Mouse (Mus musculus) granulocyte monocyte progenitor cell, adult 5-6 weeks (primary cell): Measurements from ENCODE around the gene Ttc1. TPM values are rescaled to one million over a fixed set of nuclear protein-coding genes. Genes with fewer than 3 reads are reported as not detected.
A peak's percentile ranks its signal among the peaks of the same experiment; 100 is the strongest.

Source experiments
- ATAC-seq: replicated peaks from 2 replicates; pipeline ENCODE4 v1.8.0; 2016; ENCODE audit warnings: mild to moderate bottlenecking, moderate TSS enrichment, inconsistent platforms; ENCODE audit not compliant: poor library complexity, severe bottlenecking
- total RNA-seq, 2 experiments: library from RNA; stranded (forward) in 1 of 2; stranded (reverse) in 1 of 2; fragments of 200-712, 200-1000 nt in 1 of 2; fragments of >200 nt in 1 of 2; fragmentation: Nextera tagmentation in 1 of 2; gene quantifications; 2 replicates each; pipeline ENCODE4 v1.2.3; 2014 to 2017

Ttc1 gene
- total RNA-seq (2014; fragmentation: Nextera tagmentation): 50.8 and 53.2 TPM in 2 replicates
- total RNA-seq (2017): 61.2 and 71.2 TPM in 2 replicates

DNA sequence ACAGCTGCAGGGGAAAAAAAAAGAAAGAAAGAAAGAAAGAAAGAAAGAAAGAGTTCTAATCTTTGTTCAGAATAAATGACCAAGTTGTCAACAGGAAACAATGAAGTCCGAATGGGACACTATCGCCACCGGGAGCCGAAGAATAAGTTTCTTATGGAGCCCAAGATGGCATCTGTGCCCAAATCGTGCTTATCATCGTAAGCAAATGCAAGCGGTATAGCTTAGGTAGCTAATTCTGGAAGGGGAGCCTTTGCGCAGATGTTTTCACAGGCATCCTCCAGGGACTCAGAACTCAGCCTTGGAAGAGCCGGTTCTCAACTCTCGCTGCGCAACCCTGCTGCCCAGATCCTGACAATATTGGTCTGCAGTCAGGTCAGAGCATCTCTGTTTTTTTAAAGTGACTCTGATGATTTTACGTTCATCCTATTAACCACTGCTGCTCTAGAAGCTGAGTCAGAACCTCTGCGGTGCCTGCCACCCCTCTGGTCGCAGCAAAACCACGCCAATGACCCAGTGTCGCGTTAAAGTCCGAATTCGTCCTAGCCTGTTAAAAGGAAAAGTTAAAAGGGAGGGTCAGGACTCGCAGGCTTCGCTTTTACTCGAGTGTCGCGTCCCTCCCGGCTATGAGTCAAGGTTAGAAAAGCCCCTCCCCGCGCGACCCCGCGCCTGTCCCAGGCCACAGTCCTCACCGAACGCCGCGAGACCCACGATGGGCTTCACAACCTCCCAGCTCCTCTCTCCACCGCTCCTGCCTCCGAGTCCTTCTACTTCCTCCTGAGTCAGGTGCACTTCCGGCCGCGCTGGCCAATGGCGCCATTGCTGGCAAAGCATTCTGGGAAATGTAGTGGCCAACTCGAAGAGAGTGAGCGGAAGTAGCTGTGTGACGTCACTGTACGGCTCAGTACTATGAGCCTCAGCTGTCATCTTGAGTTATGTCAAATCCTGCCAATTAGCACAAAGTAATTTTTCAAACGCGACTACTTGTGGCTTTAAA is at the start of gene Ttc1:
Gene Ttc1, minus strand, starts transcription at position 776 of the 994 bp plus-strand sequence.
- ATAC-seq: peak; percentile 99

DNA sequence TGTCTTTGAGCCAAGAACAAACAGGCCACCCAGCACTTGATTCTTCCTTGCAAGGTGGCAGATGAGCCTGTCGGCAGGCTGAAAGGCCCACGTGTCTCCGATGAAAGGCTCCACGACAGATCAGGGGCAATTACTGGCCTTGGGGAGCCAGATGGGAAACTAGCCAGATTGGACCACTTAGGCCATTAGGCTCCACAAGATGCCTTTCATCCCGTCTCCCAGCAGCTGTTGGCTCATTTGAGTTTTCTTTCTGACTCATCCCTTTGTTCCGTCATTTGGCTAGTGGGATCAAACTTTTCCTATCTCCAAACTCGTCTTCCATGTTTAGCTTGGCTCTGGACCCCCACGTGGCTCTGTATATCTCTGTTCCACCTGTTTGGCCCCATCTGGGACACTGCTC is 48.2 kb upstream of the Ttc1 start:
- no peak for ATAC-seq

GRCm38 (mm10) chr11:43790446-43790845 is 42.6 kb upstream of the Ttc1 start:
- no peak for ATAC-seq

DNA sequence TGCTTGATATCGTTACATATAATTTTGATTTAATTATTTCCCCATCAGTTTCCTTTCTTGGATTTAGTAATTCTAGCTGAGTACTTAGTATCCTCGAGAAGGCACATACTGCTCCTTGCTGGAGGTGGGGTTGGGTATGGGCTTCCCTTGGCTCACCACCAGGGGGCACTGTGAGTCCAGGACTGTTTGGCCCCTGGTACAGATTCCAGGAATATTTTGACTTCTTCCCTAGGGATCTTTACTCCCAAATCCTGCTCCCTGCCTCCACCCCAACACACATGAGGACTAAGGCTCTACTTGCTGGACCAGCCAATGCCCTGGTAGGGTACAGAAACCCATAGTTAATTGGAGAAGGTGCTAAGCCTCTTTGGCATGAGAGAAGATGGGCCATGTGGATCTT is 36.0 kb upstream of the Ttc1 start:
- ATAC-seq: peak; percentile 74

DNA sequence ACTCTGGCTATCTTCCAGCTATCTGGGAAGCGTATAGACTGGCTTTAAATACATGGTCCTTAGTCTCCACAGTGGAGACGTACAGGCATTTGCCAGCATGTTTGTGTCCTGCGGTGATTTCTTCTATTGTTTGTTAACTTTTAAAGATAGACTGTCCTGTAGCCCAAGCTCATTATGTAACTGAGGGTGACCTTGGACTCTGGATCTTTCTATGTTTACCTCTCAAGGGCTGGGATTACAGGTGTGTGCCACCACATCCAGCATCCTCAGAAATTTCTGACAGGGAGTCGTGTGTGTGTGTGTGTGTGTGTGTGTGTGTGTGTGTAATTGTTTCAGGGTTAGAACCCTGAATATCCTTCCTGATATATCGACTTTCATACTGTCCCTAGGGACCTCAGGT is 35.3 kb upstream of the Ttc1 start:
- ATAC-seq: no peak

DNA sequence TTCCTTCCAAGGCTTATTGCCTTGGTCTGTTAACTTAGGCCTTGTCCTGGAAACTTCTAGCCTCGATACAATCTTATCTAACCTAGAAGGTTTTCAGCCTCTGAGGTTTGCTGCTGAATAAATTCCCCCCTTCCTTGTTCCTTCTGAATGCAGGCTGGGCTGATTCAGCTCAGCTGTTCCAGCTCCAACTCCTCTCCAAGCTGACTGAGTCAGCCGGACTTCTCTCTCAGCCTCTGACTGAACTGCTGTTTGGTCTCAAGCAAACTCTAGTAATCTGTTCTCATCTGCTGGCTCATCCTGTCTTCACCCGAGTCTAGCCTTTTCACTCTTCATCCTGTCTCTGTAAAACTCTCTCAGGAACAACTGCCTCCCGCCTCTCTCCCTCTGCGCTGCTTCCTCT is 31.7 kb upstream of the Ttc1 start:
- no peak for ATAC-seq

GRCm38 (mm10) chr11:43776324-43776694 is 28.5 kb upstream of the Ttc1 start:
- no peak for ATAC-seq

- peak; percentile 73 for ATAC-seq
These were observed 27.9 kb upstream of the Ttc1 start for GRCm38 (mm10) chr11:43775469-43776323.

GRCm38 (mm10) chr11:43773725-43774124 is 25.9 kb upstream of the Ttc1 start:
- ATAC-seq: no peak

DNA sequence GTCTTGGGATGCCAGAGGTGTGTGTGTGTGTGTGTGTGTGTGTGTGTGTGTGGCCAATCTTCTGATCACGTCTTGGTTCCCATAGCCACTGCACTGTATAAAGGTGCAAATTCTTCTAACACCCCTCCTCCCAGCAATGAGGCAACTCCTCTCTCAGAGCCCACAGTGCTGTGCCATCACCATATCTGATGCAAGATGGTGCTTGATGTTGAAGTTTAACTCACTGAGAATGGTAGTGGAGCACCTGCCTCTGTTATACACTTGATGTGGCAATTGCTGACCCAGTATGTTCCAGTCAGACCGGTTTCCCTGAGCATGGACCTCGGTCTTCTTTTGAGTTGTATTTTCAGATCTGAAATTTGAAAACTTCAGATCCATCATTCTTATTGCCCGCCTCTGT is 22.3 kb upstream of the Ttc1 start:
- no peak for ATAC-seq

DNA sequence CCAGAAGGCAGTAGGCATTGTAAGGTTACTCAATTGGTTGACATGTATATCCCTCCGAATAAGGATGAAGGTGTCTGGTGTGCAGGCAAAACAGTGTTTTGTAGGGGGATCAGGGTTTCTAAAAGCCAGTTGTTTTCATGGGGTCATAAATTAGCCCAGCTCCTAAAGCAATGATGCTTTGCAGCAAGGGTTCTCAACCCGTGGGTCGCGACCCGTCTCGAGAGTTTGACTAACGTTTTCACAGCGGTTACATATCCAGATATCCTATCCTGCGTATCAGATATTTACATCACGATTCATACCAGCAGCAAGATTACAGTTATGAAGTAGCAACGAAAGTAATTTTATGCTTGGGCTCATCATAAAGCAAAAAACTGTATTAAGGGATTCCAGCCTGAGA is 19.9 kb upstream of the Ttc1 start:
- ATAC-seq: no peak

DNA sequence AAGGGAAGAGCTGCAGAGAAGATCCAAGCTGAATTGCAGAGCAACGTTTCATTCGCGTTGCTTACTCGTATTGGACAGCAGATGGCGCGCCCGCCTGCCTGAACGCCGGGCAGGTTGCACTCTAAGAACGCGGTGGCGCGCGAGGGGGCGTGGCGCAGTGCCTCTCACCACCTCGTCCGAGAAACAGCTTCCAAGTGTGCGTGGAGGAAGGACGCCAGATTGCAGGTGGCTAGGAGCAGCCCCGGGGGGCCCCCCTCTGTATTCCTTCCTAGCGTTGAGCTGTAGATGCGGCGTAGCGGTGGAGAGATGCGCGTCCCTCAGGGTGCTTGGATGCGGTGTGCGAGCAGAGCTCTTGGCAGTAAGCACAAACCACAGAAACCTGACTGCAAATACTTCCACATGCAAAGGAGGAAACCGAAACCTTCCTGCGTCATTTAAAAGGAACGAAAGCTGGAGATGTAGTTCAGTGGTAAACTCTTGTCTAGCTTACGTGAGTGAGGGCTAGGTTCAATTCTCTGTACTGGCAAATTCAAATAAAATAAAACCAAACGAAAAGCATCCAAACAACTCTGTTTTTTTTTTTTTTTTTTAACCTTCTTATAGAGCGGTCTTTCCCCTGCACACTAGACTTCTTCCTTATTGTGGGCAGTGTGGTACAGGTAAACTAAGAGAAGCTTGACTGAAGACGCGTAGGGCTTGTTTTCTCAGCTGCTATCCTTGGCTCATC is 19.3 kb upstream of the Ttc1 start:
- ATAC-seq: peak; percentile 94

- no peak for ATAC-seq
These were observed 10.6 kb upstream of the Ttc1 start for GRCm38 (mm10) chr11:43758436-43758835.

- peak; percentile 55 for ATAC-seq
These were observed 7.6 kb upstream of the Ttc1 start for GRCm38 (mm10) chr11:43755411-43755810.

GRCm38 (mm10) chr11:43754568-43754967 is 6.8 kb upstream of the Ttc1 start:
- ATAC-seq: no peak

DNA sequence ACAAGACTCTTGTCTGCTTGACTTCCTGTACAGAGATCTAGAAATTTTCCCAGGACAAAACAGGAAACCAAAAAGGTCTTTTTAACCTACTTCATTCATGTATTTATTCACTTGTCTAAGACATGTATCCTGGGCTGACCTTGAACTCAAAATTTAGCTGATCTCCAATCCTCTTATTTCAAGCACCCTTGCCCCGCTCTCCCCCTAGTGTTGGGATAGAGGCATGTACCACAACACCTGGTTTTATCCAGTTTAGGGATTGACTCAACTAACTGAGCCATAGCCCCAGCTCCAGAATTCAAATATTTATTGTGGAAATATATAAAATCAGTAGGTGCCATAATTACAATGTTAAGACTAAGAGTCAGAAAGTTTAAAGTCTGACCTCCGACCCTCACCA is 3.7 kb upstream of the Ttc1 start:
- no peak for ATAC-seq

DNA sequence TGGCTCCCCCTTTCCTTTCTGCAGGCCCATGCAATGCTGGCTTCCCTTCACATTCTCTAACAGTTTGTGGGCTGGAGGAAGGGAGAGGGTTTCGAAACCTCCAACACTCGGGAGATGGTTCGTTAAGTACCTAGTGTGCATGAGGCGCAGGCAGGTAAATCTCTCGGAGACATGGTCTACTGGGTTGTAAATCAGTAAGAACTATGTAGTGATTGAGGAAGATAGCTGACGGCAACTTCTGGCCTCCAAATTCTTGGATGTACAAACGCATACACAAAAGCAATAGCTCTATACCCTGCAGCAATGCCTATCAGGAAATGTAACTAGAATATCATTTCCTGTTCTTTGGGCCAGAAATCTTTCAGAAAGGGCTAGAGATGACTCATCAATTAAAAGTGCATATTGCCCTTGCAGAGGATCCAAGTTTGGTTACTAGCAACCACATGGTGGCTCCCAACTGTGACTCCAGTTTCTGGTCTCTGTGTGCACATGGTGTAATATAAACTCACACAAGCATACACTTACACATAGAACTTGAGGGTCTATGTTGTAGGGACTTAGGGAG is 19.0 kb downstream of the Ttc1 start:
- ATAC-seq: peak; percentile 83

GRCm38 (mm10) chr11:43727796-43728195 is 20.0 kb downstream of the Ttc1 start:
- no peak for ATAC-seq

DNA sequence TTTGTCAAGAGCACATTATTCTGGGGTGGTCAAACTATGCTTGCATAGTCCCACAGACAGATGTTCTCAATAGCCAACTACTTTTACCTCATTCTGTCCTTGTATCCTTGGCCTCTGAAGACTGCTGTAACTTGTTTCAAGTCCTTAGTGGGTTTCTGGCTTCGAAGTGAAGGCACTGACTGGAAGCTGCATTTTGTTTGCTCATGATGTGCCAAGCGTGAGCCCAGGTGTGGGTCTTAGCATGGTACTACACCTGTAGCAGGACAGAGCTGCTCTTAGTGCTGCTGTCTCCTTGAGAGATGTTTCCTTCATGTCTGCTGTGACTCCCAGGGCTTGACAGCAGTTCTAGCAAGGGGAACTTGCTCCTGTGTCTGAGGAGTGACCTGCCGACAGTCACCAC is 24.4 kb downstream of the Ttc1 start:
- no peak for ATAC-seq

DNA sequence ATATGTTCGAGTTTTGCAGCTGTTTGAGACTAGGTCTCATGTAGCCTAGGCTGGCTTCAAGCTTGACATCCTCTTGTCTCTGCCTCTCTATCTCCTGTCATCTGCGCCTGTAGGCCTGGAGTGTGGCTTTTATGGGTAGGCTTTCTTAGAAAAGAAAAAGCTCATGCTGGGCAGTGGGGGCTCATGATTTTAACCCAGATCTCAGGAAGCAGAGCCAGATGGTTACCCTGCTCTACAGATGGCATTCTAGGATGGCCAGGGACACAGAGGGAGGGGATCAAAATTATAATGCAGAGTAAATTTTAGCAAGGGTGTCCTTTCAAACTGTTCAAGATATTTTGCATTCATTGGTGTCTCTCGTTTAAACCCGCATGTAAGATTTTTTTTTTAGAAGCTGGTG is 35.6 kb downstream of the Ttc1 start:
- no peak for ATAC-seq
